Comparison of ENCODE assay signal across 8 mouse cellular contexts in genomic region chr19:45220593-45221457, GRCm38 (mm10). TPM values are rescaled to one million over a fixed set of nuclear protein-coding genes. Genes with fewer than 3 reads are reported as not detected.
DNase-seq lines count a peak whose midpoint lies in the region; ATAC-seq and TF ChIP-seq lines count a peak whose summit lies in the region.

No protein-coding gene starts in this region.

- H3K27me3 ChIP-seq in cerebellum, adult 2 months (ENCODE audit: control insufficient read depth, insufficient read depth, low read length) = peaks cover 6% of the 10 kb centered on the region; the same call in 1 of the 2 replicates
- peaks cover 53% of the 10 kb centered on the region for H3K27me3 ChIP-seq in forebrain, embryonic 16.5 days (replicated peaks; ENCODE audit: control insufficient read depth, insufficient read depth, low read length)
- H3K27me3 ChIP-seq in hindbrain, embryonic 10.5 days (ENCODE audit: insufficient read depth, poor library complexity, severe bottlenecking) = peaks cover 86% of the 10 kb centered on the region
- H3K27me3 ChIP-seq in lung, embryonic 16.5 days (ENCODE audit: control insufficient read depth, insufficient read depth, low read depth, low read length) = peaks cover 46% of the 10 kb centered on the region

- H3K4me1 ChIP-seq in cerebellum, adult 2 months (ENCODE audit: control insufficient read depth, insufficient read depth, low read length) = no peaks in the 10 kb centered on the region
- peaks cover 14% of the 10 kb centered on the region for H3K4me1 ChIP-seq in forebrain, embryonic 16.5 days (replicated peaks; ENCODE audit: control insufficient read depth, insufficient read depth, low read length)
- peaks cover 18% of the 10 kb centered on the region for H3K4me1 ChIP-seq in hindbrain, embryonic 10.5 days (replicated peaks)
- peaks cover 4% of the 10 kb centered on the region for H3K4me1 ChIP-seq in lung, embryonic 16.5 days (replicated peaks; ENCODE audit: control insufficient read depth, insufficient read depth, low read length)

- H3K9me3 ChIP-seq in forebrain, embryonic 16.5 days (ENCODE audit: control insufficient read depth, low read length) = no peaks in the 10 kb centered on the region
- H3K9me3 ChIP-seq in hindbrain, embryonic 10.5 days = no peaks in the 10 kb centered on the region
- no peaks in the 10 kb centered on the region for H3K9me3 ChIP-seq in lung, embryonic 16.5 days (ENCODE audit: control insufficient read depth, low read length)

- no peak for TF ChIP-seq POLR2A in cerebellum, adult 2 months (IDR thresholded peaks at IDR 0.05; ENCODE audit: borderline replicate concordance, insufficient read depth, low read length)

- DNase-seq in R1 (ENCODE audit: low read depth, low spot score) = peak; percentile 88
- peak; percentile 74 to 78 for DNase-seq in cerebellum, adult 2 months
- peak; percentile 86 for DNase-seq in hindbrain, embryonic 10.5 days (ENCODE audit: low spot score)
- DNase-seq in layer of hippocampus, adult 8-10 months (ENCODE audit: low spot score in 2 of 2) = peak; percentile 40 to 72
- peak; percentile 73 for DNase-seq in ovary, postnatal 36 days (ENCODE audit: low spot score)
- peak; percentile 70 to 71 for DNase-seq in thymus, postnatal 36 days

- H3K36me3 ChIP-seq in forebrain, embryonic 16.5 days (ENCODE audit: control insufficient read depth, insufficient read depth) = no peaks in the 10 kb centered on the region
- H3K36me3 ChIP-seq in hindbrain, embryonic 10.5 days = no peaks in the 10 kb centered on the region
- no peaks in the 10 kb centered on the region for H3K36me3 ChIP-seq in lung, embryonic 16.5 days (ENCODE audit: control insufficient read depth, insufficient read depth, low read length)

- H3K9ac ChIP-seq in forebrain, embryonic 16.5 days (replicated peaks; ENCODE audit: low read depth, low read length) = peak overlapping the region; percentile 61
- peak overlapping the region; percentile 32; the same call in 1 of the 2 replicates for H3K9ac ChIP-seq in lung, embryonic 16.5 days (ENCODE audit: low read length)

- no peak overlapping the region for H3K27ac ChIP-seq in cerebellum, adult 2 months (ENCODE audit: insufficient read depth, low read length)
- H3K27ac ChIP-seq in forebrain, embryonic 16.5 days (ENCODE audit: low read length) = no peak overlapping the region
- peak overlapping the region; percentile 56; the same call in 1 of the 2 replicates for H3K27ac ChIP-seq in hindbrain, embryonic 10.5 days
- H3K27ac ChIP-seq in lung, embryonic 16.5 days (ENCODE audit: low read length) = no peak overlapping the region

- H3K4me3 ChIP-seq in cerebellum, adult 2 months (replicated peaks; ENCODE audit: insufficient read depth, low read depth, low read length) = peak overlapping the region; percentile 16
- peak overlapping the region; percentile 41 for H3K4me3 ChIP-seq in forebrain, embryonic 16.5 days (replicated peaks; ENCODE audit: low read length)
- H3K4me3 ChIP-seq in hindbrain, embryonic 10.5 days = peak overlapping the region; percentile 43
- H3K4me3 ChIP-seq in lung, embryonic 16.5 days (ENCODE audit: low read length) = peak overlapping the region; percentile 28

- ATAC-seq in forebrain, embryonic 16.5 days = peak; percentile 91
- peak; percentile 80 for ATAC-seq in lung, embryonic 16.5 days (ENCODE audit: low read depth)

- H3K4me2 ChIP-seq in forebrain, embryonic 16.5 days (ENCODE audit: low read length) = peak overlapping the region; percentile 84
- H3K4me2 ChIP-seq in lung, embryonic 16.5 days (ENCODE audit: low read depth, low read length) = peak overlapping the region; percentile 59

- TF ChIP-seq CTCF in cerebellum, adult 2 months (IDR thresholded peaks at IDR 0.05; ENCODE audit: borderline replicate concordance, insufficient read depth, low read depth, low read length) = peak; percentile 93

- WGBS in cerebellum, adult 2 months = 1% methylated on average over 29 of the region's 29 CpGs
- WGBS in forebrain, embryonic 16.5 days = 2% methylated on average over 29 of the region's 29 CpGs
- 2% methylated on average over 29 of the region's 29 CpGs for WGBS in hindbrain, embryonic 10.5 days
- WGBS in lung, embryonic 16.5 days = 1% methylated on average over 29 of the region's 29 CpGs

RNA-seq across cellular contexts. Expression of gene Lbx1, which starts 14.8 kb away (rescaled TPM):
- 5.4 and 6.0 TPM in 2 replicates for polyA plus RNA-seq in cerebellum, adult 2 months (2012; rRNA removed)
- polyA plus RNA-seq in forebrain, embryonic 16.5 days (2015; fragmentation: Nextera tagmentation; extraction: Ambion mirVana) = not detected in 2 replicates
- 1.4 and 8.9 TPM in 2 replicates for polyA plus RNA-seq in hindbrain, embryonic 10.5 days (2016; fragmentation: Nextera tagmentation; extraction: Ambion mirVana)
- total RNA-seq in layer of hippocampus, adult 8-10 months (2022) = not detected
- not detected in 2 replicates for polyA plus RNA-seq in lung, embryonic 16.5 days (2015; fragmentation: Nextera tagmentation; extraction: Ambion mirVana)
